Mouse (Mus musculus) liver, postnatal 0 days (tissue): Measurements from ENCODE around the gene Pom121l2.

ENCODE experiments used
- CTCF ChIP-seq: sonication (generic); IDR thresholded peaks from 2 replicates; pipeline ENCODE4 v1.5.1; 2016; ENCODE audit warnings: antibody characterized with exemption, low read depth
- EP300 ChIP-seq: IDR thresholded peaks from 2 replicates; pipeline ENCODE4 v1.6.1; 2016; ENCODE audit warnings: antibody characterized with exemption, low read depth, mild to moderate bottlenecking

GRCm38 (mm10) chr13:22013716-22014115 is 32.7 kb downstream of the Pom121l2 start:
- TF ChIP-seq CTCF, result no peak
- no peak for TF ChIP-seq EP300
